Mouse (Mus musculus) gastrocnemius, postnatal 25 days (tissue): ENCODE results near the gene Izumo2. TPM values are rescaled to one million over a fixed set of nuclear protein-coding genes. Genes with fewer than 3 reads are reported as not detected.

Experiments used
- DNase-seq: peaks from one replicate; pipeline ENCODE4 v3.0.0; 2022
- long read RNA-seq, 2 experiments: library from polyadenylated mRNA; stranded (forward); transcript quantifications; one replicate each; pipeline ENCODE4 v2.0.0; 2021
- total RNA-seq, 2 experiments: library from RNA; stranded (reverse); gene quantifications; 1 replicate in 1 of 2; 2 replicates in 1 of 2; pipeline ENCODE4 v1.2.3; 2021

Gene Izumo2
- not detected for total RNA-seq
- long read RNA-seq, experiment 1, result 0 reads
- long read RNA-seq, experiment 2, result 0 reads

DNA sequence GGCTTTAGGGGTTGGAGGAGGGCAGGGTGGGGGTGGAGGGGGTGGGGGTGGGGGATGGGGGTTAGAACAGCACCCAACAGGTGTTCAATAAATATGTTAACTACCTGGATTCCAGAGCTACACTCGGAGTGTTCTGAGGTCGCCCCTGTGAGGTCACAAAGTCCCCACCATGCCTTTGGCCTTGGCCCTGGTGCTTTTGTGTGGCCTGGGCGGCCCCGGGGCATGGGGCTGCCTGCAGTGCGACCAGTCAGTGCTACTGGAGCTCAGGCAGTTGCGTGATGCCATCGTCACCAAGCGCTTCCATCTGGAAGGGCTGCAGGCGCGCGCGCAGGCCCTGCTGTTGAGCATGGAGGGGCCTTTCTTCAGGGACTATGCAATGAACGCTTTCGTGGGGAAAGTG is at the start of gene Izumo2:
Gene Izumo2, plus strand, starts transcription at position 169 of the 400 bp plus-strand sequence.
- DNase-seq, result no peak

DNA sequence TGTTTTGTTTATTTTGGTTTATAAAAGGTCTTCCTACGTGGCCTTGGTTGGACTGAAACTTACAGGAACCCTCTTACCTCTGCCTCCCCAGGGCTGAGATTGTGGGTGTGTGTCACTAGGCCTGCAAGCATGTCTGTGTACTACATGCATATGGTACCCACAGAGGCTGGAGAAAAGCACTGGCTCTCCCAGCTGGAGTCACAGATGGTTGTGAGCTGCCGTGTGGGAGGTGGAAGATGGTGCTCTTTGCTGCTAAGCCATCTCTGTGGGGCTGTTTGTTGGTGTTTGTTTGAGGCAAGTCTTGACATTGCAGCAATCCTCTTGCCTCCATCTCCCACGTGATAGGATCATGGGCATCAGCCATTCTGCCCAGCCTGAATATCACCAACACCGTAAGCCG is 47.3 kb upstream of the Izumo2 start:
- DNase-seq, result no peak

DNA sequence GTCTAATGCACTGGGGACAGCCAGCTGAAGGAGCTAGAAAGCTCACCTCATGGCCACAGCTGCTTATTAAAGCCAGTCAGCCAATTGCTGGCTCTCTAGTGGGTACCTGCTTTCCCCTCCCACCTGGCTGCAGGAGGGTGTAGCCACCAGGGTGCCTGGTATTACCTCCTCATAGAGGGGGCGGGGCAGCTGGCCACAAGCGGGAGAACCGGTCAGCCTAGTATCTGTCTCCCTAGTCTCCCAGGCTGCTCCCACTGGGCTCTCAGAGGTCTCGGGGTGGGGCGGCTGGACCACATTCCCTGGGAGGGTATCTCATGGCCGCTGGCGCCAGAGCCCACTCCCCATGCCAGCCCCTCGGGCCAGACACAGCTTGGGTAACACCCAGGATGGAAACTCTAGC is 46.4 kb upstream of the Izumo2 start:
- no peak for DNase-seq

DNA sequence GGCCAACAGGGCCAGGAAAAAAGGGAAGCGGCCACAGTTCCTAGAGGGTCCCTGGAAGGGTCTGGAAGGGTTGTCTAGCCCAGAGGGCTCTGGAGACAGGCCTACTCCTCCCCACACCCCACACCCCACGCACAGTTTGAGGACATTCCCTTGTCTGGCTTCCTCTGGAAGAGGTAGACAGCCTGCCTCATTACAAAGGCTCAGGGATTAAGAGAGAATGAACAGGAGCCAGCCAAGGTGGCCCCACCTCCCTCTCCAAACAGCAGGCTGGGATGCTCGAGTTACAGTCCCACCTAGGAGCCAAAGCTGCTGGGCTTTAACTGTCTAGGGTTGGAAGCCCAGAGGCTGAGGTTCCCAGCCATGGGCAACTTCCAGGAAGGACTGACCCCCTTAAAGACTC is 46.0 kb upstream of the Izumo2 start:
- no peak for DNase-seq

DNA sequence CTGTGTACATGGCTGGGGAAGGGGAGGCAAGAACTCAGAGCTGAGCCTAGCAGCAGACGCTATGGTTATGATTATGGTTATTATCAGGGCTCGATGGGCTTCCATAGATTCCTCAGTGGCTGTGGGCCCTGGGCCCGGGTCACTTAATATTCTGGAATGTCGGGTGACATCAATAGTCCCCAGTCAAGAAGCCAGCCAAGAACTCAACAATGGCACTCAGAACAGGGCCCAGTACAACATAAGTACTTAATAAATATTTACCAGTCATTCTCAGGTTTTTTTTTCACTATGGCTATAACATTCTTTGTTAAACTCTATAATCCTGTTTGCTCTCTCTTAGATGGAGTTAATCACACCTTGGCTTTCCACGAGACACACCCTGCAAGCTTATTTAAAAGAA is 45.0 kb upstream of the Izumo2 start:
- no peak for DNase-seq

DNA sequence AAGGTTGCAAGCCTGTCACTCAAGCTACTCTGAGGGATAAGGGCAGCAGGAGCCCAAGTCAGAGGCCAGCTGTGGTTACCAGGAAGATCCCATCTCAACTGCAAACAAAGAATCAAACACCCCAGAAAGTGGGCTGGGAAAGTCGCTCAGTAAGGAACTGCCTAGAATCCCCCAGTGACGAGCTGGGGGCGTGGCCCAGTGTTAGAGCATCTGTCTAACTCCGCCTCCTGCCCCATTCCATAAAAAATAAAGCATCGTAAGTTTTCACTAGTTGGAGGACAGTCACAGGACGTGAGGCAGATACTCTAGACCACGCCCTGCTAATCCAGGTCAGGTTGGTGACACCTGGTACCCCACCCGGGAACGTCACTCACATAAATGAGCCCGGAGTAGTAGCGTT is 43.8 kb upstream of the Izumo2 start:
- DNase-seq, result no peak

DNA sequence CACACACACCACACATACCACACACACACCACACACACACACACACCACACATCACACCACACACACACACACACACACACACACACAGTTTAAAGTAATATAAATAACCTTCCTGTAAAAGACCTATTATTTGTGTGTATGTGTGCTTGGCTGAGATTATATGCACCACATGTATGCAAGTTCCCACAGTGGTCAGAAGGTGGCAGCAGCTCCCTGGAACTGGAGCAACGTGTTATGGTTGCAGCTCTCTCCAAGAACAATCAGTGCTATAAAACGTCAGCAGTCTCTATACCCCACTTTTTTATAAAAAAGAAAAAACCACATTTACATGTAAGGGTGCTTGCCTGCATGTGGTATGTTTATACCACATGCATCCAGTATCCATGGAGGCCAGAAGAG is 42.1 kb upstream of the Izumo2 start:
- no peak for DNase-seq

DNA sequence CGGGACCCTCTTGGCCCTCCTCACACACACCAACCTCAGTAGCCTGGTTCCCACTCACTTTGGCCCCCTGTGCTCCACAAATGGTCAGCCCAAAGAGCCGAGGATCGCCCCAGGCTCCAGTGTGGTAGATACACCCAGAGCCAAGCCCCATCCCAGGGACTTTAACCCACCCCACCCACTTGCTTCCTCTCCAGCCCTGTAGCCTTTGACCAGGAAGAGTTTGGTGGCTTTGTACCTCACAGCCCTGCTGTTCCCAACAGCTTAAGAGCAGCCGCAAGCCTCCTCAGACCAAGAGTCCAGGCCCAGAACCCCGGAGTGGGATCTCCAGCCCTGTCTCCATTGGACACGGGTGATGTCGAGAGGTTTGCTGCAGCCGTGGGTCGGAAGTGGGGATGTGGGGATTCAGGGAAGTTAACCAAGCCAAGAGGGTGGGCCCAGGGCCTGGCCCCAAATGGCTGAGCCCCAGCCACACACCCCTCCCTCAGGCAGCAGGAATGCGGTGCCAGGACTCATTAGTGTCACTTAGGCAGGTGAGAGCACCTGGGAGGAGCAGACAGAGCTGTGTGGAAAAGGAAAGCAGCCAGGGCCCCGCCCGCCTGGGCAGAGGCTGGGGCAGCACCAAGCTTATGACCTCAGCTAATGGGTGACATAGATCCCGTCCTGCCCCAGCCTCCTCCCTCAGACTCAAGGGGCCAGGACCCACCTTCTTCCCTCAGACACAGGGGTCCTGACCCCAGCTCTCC is 40.4 kb upstream of the Izumo2 start:
- no peak for DNase-seq

DNA sequence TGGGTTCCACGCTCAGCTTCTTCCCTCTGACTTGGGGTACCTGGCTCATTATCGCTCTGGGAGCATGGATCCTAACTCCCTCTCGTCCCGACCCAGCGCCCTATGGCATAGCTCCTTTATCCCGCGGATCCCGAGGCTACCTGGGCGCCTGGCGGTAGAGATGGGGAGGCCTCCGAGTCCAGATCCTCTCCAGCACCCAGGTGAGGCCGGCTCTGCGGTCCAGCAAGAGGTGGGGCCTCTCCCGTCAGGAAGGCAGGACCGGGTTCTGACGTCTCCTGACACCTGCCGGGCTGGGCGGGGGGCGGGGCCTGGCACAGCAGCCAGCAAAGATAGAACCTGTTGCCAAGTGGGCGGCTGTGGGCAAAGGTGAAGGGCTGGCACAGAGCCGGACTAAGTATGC is 39.4 kb upstream of the Izumo2 start:
- DNase-seq, result no peak

DNA sequence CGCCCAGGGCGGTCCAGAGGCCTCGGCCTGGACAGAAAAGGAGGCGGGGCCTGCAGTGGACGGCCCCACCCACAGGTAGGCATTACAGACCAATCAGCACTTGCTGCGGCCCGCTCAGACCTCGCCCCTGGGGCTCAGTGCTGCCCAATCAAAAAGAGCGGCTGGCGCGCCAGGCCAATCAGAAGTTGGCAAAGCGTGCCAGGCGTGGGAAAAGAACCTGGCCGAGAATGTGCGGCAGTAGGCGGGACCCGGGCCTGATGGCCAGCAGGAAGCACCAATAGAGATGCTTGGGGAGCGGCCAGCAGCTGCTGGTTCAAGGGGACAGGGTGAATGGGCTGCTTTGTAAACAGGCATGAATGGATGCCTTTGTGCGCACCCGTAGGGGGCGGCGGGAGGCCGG is 37.7 kb upstream of the Izumo2 start, which contains the start of gene Myh14:
Gene Myh14, minus strand, starts transcription at position 41 of the 400 bp plus-strand sequence.
- DNase-seq, result peak; percentile 93

DNA sequence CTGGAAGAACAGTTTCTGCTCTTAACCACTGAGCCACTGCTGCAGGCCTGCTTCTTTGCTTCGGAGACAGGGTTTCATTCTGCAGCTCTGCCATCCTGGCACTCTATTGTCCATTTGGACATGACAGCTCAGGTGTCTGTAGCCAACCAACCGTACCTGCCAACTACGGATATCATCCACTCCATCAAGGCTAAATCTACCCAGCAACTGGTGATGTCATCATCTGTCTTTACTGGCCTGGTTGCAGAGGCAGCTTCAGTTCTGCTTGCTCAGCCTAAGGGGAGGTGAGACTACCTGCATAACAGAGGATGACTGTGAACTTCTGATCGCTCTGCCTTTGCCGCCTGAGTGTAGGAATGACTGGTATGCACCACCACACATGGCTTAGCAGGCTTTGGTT is 36.3 kb upstream of the Izumo2 start:
- DNase-seq, result no peak

DNA sequence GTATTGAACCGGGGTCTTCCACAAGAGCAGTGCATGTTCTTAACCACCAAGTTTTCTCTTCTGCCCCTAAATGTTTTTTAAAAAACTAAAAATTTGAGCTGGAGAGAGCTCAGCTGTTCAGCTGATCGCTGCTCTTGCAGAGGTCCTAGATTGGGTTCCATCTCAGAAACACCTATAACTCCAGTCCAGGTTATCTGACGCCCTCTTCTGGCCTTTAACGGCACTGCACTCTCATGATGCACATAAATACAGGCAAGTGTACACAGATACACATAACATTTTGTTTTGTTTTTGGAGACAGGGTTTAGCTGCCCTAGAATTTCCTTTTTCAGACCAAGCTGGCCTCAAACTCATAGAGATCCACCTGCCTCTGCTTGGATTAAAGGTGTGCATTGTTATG is 34.0 kb upstream of the Izumo2 start:
- DNase-seq, result no peak

DNA sequence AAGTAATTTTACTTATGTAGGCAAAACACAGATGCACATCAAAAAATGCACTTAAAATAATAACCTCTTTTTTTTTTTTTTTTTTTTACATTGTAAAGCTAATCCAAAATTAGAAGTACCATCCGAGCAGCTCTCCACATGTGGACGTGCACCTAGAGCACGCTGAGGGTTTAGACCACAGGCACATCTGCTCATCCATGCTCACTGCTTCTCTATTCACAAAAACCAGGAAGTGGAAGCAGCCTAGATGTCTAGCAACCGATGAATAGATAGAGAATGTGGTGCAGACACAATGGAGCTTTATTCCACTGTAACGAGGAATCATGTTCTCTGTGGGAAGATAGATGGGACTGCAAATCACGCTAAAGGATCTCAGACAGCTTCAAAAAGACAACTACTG is 33.4 kb upstream of the Izumo2 start:
- no peak for DNase-seq

DNA sequence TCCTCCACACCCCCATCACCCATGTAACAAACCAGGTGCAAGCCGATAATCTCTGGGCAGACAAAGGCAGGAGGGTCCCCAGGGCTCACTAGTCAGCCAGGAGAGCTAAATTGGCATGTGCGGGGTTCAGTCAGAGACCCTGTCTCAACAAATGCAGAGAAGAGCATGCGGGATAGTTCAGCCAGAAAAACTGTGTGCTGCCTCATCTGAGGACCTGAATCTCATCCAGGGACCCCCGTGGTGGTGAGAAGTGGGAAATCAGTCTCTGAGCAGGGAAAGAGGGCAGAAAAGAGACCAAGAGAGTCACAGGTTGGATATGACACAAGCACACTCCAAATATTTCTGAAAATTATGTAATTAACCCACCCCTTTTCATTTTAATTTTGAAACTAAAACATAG is 32.4 kb upstream of the Izumo2 start:
- no peak for DNase-seq

DNA sequence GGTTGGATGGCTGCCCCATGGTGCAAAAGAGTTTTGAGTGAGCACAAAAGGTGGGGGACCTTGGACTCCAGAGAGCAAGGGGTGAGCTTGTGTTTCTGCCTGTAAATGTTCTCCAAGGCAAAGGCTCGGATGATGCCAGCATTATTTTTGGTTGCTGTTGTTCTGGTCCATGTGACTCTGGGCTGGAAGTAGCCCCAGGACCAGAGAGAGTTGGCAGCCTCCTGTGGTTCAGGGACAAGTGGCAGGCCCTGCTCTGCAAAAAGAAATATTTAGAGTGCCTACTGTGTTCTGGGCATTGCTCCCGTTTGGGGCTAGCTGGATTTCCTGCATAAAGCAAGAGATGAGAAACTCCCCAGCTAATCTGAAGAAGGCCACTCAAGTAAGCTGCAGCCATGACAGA is 31.9 kb upstream of the Izumo2 start:
- DNase-seq, result peak; percentile 52

DNA sequence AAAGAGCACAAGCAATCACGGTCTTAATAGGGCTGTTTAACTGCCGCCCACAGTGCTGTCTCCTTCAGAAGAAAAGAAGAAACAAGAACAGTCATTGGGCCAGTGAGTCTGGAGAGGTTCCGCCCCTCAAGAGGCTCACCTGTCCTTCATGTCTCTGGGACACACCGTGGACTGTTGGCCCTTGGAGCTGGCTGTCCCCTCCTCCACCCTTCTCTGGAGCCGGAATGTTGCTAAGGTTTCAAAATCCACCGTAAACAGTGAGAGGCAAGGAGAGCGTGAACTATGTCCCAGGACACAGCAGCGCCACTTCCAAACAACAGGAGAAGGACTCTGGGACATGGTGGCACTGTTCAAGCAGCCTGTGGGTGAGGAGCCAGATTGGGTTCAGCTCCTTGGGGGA is 24.9 kb upstream of the Izumo2 start:
- DNase-seq, result peak; percentile 13

DNA sequence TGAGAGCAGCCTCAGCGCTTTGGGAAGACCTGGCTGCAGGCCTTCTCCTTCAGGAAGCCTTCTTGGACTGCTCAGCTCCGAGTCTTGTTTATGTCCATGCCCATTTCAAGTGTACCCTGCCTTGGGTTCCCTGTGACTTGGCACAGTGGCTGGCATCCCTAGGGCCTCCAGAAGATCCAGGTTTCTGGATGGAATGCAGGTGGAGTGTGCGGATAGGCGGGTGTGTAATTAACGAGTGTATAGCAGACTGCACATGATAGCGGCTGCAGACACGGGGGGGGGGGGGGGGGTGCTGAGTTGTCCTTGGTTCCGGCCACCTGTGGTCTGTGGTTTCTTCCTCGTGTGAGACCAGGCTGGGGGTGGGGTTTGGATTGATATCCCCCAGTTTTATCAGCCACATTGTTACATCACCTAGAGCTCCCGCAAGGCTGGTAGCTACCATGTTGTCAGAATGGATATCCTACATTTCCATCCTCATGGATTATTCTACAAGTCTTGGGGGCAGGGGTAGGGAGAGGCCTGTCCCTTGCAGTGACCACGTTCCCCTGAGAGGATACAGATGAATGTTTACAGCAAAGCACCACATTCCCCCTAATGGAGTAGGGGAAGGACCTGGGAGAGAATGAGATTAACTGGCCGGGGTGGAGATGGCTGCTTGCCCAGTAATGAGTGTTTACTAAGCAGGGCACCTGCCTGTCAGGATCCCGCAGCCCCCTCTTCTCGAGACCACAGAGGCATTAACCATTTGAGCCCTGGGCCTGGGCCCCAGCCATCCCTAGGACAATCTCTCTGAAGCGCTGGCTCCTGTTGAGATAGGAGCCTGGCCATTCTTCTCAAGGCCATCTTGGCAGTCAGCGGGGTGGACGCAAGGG is 22.8 kb upstream of the Izumo2 start:
- no peak for DNase-seq

DNA sequence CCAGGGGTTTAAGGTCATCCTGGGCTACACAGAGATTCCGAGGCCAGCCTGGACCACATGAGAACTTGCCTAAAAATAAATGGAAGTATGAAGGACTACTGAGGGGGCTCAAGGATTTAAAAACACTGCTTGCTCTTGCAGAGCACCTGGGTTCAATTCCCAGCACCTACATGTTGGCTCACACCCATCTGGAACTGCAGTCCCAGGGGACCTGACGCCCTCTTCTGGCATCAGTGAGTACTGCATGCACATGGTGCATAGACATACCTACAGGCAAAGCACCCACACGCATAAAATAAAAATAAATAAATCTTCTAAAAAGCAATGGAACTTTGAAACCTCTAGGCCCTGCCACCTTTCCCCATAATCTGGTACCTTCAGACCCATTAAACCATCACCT is 19.7 kb upstream of the Izumo2 start:
- DNase-seq, result no peak

DNA sequence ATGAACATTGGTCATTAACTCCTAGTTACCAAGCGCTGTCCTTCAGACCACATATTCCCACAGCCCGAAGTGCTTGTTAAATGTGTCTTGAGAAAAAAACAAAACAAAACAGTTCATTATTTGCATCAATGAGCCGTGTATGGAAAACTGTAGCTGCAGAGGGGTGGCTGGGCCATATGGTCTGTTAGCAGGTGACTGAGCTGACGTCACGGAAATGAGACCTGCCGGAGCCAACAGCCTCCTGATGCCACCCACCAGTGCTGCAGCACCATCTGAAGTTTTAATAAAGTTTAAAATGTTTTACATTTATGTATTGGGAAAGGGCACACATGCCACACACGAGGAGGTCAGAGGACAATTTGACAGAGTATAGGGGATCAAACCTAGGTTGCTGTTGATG is 19.2 kb upstream of the Izumo2 start:
- DNase-seq, result no peak

DNA sequence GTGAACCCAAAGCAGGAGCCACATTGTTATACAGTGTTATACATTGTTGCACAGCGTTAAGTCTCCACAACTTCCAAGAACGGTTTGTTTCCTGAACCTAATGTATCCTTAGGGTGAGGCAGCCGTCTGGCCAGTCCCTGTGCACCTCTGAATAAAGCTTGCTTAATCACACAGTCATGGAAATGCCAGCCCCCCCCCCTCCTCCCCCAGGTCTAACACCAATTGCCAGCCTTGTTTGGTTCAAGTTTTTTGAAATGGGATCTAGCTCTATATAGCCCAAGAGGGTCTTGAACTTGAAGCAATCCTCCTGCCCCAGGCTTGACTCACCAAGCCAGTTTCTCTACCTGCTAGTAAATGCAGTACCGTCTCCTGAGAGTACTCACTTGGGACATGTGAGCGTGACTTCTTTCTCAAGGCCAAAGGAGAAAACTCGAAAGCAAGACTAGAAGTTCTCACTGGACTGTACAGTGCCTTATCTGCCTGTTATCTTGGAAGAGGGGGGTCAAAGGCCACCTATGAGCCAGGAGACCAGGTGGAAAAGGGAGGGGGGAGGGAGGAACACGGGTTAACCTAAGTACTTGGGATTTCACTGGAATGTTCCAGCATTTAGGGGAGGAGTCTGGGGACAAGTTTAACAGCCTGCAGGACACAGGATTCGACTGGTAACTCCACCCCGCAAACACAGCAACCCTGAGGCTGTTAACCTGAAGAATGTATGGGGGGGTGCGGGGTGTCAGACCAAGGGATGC is 14.9 kb upstream of the Izumo2 start:
- DNase-seq, result no peak

DNA sequence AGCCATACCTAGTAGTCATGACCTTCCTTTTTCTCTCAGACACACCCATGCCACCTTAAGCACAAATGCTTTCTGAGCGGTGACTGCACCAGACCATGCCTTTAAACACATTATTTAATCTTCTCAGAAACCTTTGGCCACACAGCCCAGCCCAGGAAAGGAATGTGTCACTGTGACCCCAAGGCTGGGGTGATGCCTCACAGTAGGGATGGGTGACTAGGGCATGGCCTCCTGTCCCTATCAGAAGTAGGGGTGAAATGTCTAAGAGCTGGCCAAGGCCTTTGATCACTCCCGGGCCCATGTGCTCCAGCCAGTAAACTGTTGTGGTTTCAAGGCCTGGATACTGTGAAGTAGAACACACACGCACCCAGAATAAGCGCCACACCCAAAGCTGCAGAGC is 13.3 kb upstream of the Izumo2 start:
- no peak for DNase-seq

DNA sequence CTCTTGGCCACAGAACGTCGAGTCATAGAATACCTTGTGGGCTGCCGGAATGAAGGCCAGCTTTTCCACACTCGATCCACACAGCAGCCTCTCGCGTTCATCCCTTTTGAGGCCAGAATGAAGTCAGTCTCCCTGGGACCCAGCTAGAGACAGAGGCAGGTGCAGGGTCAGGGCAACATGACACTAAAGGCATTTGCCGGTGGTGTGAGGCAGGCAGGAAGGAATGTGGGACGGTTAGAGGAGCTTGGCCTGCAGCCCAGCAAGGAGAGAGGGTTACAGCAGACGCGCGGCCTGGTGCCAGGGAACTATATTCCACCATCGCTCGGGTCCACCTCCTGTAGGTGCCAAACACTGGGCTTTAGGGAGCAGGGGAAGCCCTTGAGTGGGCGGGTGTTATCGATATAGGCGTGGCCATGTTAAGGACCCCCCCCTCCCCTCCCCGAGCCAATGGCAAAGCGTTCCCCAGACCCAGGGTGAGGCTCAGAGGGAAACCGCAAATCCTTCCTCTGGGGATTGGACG is 11.3 kb upstream of the Izumo2 start:
- DNase-seq, result peak; percentile 77

DNA sequence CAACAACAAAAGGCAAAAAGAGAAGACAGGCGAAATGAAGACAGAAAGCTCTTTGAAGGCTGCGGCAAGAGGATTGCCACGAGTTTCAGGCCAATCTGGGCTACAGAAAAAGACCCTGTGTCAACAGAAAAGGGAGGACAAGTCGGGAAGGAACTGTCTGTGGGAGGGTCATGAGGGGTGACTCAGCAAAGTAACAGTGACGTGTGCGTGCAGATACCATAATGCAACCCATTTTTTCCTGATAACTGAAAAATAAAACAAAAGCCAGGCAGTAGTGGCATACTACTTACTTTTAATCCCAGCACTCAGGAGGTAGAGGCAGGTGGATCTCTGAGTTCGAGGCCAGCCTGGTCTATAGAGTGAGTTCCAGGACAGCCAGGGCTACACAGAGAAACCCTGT is 10.6 kb upstream of the Izumo2 start:
- DNase-seq, result no peak
